ENCODE assay signal across 22 mouse cellular contexts in genomic region chr1:177747869-177748540, GRCm38 (mm10). TPM values are rescaled to one million over a fixed set of nuclear protein-coding genes. Genes with fewer than 3 reads are reported as not detected.
A peak's percentile ranks its signal among the peaks of the same experiment; 100 is the strongest.
DNase-seq lines count a peak whose midpoint lies in the region; ATAC-seq lines count a peak whose summit lies in the region.
"Had no signal": no experiment of that assay in that cellular context is flagged by ENCODE, and none has a peak within 500 bp of the region (broad histone marks: within the 10 kb centered on the region; RNA-seq: fewer than 3 reads in every experiment).

No protein-coding gene starts in this region.

- intact Hi-C loops in gastrocnemius, postnatal 36 days (cut with DNase I), result no loop called here

- DNase-seq in 3134 (ENCODE audit: extremely low read depth, insufficient read length, low spot score), result peak; percentile 51
- peak; percentile 71 for DNase-seq in 3T3-L1 (ENCODE audit: low read depth, low spot score)
- DNase-seq in ovary, adult 18-20 months (ENCODE audit: low spot score), result no peak
- no peak for DNase-seq in gastrocnemius, postnatal 36 days
- DNase-seq in cerebellum, adult 9-10 months, result no peak
- DNase-seq: adrenal gland, adult 8-10 months; adrenal gland, postnatal 25 days; cerebellum, adult 11-12 months; cerebellum, adult 8-10 months; cerebellum, postnatal 14 days; gastrocnemius, postnatal 10 days; heart, adult 18-20 months; heart, postnatal 14 days; heart, postnatal 4 days had no signal

- 0 out of 2 replicates have a peak, but pooled peaks have one; percentile 22 for ATAC-seq in granulocyte monocyte progenitor cell, adult 5-6 weeks (replicated peaks; ENCODE audit: poor library complexity, severe bottlenecking)
- ATAC-seq: activated CD4-positive, CD25-positive, alpha-beta regulatory T cell, adult 4 months; CD4-positive, CD25-positive, alpha-beta regulatory T cell, adult 4 months; forebrain, embryonic 13.5 days; forebrain, embryonic 16.5 days; hindbrain, postnatal 0 days; inflammation-experienced regulatory T-cells, adult 6 months had no signal

RNA-seq across cellular contexts. Expression of gene 1700016C15Rik, which starts 18.4 kb away (rescaled TPM):
- not detected in 2 replicates for total RNA-seq in granulocyte monocyte progenitor cell, adult 5-6 weeks (2014; fragmentation: Nextera tagmentation)
- not detected in 2 replicates for total RNA-seq in granulocyte monocyte progenitor cell, adult 5-6 weeks (2017)
- total RNA-seq in gastrocnemius, postnatal 36 days (2021), result under 1 TPM in 1 of 2 experiments, not detected in 1; 0.36 TPM
- total RNA-seq: adrenal gland, adult 8-10 months; adrenal gland, postnatal 25 days; gastrocnemius, postnatal 4 days; heart, adult 18-20 months; heart, postnatal 14 days; heart, postnatal 4 days; hindbrain, postnatal 0 days had no signal

RNA-seq across cellular contexts. Expression of gene Adss, which starts 48.3 kb away (rescaled TPM):
- 117 and 118 TPM in 2 replicates for total RNA-seq in granulocyte monocyte progenitor cell, adult 5-6 weeks (2014; fragmentation: Nextera tagmentation)
- 214 and 257 TPM in 2 replicates for total RNA-seq in granulocyte monocyte progenitor cell, adult 5-6 weeks (2017)
- total RNA-seq in gastrocnemius, postnatal 36 days (2021), result 1 to 10 TPM; 8.7 to 9.1 TPM

Comparison
In these comparisons a context has a peak if more than half of its experiments do, and no peak if none do; other contexts are left out.
1. DNase-seq: peak in 3134 (single experiment) and 3T3-L1 (single experiment); none in ovary, adult 18-20 months (single experiment), gastrocnemius, postnatal 36 days (0 of 2) and cerebellum, adult 9-10 months (single experiment).
2. RNA of gene Adss, which starts 48.3 kb away (total RNA-seq): 117 to 257 TPM in granulocyte monocyte progenitor cell, adult 5-6 weeks; 8.7 to 9.1 TPM in gastrocnemius, postnatal 36 days; every median in the first group is over 10 times any median in the second.